Mouse (Mus musculus) liver, adult 2 months (tissue): ENCODE measurements around the gene Mtif2.

Experiments
- CTCF ChIP-seq: fragments of 200-500 bp; IDR thresholded peaks from 2 replicates; pipeline ENCODE4 v1.5.1; 2011; ENCODE audit warnings: low read depth, low read length, control low read depth
- POLR2A ChIP-seq: fragments of 200-500 bp; IDR thresholded peaks from 2 replicates; pipeline ENCODE4 v1.6.1; 2011; ENCODE audit warnings: low read length, control low read depth; ENCODE audit not compliant: insufficient read depth; ENCODE audit errors: extremely low read depth

GRCm38 (mm10) chr11:29579610-29580009 is 53.4 kb downstream of the Mtif2 start:
- peak; percentile 28 for TF ChIP-seq CTCF
- no peak for TF ChIP-seq POLR2A
